Mouse (Mus musculus) layer of hippocampus, adult 2 months (tissue): ENCODE data around the gene Prtn3. TPM values are rescaled to one million over a fixed set of nuclear protein-coding genes. Genes with fewer than 3 reads are reported as not detected.

Source experiments
- DNase-seq, 2 experiments: peaks; one replicate each; pipeline ENCODE4 v3.0.0; 2022; ENCODE audit warnings: low spot score in 2 of 2
- H3K27ac ChIP-seq: fragments of 200-600 bp; 2 replicates; pipeline ENCODE4 v1.8.1; 2022
- H3K4me3 ChIP-seq: fragments of 200-600 bp; 2 replicates; pipeline ENCODE4 v1.8.1; 2022; ENCODE audit warnings: mild to moderate bottlenecking
- CTCF ChIP-seq: fragments of 200-600 bp; conservative IDR thresholded peaks from 2 replicates; pipeline ENCODE4 v1.8.1; 2022; ENCODE audit warnings: antibody characterized with exemption, mild to moderate bottlenecking, moderate library complexity
- total RNA-seq, 2 experiments: library from RNA; stranded (reverse); gene quantifications; 2 replicates each; pipeline ENCODE4 v1.2.3; 2021

Prtn3 gene
- total RNA-seq, 2 experiments from 2014 or later: 1.5 to 2.6 TPM

DNA sequence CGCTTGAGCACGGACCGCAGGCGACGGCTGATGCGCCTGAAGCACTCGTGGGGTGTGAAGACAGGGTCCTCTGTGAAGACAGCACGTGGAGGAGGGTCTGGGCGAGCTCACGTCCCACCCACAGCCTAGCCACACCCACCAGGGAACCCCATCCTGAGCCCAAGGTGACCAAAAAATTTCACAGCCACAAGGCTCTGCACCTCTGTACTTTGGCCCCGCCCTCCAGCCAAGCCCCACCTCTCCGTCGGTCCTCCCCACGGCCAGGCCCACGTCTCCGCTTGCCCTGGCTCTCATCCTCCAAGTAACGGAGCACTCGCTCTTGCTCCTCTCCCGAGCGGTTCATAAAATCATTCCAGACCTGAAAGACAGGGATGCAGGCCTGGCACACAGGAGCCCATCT, 38.1 kb downstream of the Prtn3 start:
- Histone ChIP-seq H3K4me3 (no peak overlapping the region), H3K27ac (no peak overlapping the region)
- TF ChIP-seq CTCF: no peak
- DNase-seq: no peak

DNA sequence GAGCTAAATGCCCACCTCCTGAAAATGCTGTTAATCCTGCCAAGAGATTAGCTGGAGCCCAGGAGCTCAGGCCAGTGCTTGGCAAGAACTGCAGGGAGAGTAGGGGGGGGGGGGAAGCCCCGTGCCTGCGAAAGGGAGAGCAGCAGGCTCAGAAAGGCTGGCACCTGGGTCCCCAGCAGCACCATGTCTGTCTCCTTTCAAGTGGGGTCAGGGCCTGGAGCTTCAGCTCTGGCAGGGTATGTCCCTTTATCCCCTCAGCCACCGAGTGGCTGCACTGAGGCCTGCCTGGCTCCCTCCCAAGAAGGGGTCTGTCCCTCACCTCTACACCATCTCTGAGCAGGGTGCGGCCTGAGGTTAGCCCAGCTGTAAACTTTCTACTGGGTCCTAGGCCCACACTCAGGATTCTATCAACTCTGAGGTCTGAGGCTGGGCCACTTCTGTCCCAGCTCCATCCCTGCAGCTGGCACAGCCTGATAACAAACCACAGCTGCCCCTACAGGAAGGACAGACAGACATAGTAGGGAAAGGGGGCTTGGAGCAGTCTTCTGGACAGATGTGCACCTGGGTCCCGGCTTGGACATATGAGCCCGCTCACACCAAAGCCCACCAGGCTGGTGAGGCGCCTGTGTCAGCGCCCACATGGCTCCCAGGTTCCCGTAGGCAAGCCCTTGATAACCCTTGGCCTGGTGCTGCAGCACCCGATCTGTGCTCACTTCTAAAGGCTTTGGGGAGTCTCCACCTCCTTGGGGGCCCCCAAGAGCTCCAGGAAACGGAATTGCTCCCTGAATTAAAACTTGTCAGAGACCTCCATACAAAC, 40.1 kb downstream of the Prtn3 start:
- Histone ChIP-seq H3K4me3 (peak overlapping the region; percentile 90), H3K27ac (peak overlapping the region; percentile 43; the same call in 1 of the 2 replicates)
- no peak for DNase-seq
- TF ChIP-seq CTCF: no peak

DNA sequence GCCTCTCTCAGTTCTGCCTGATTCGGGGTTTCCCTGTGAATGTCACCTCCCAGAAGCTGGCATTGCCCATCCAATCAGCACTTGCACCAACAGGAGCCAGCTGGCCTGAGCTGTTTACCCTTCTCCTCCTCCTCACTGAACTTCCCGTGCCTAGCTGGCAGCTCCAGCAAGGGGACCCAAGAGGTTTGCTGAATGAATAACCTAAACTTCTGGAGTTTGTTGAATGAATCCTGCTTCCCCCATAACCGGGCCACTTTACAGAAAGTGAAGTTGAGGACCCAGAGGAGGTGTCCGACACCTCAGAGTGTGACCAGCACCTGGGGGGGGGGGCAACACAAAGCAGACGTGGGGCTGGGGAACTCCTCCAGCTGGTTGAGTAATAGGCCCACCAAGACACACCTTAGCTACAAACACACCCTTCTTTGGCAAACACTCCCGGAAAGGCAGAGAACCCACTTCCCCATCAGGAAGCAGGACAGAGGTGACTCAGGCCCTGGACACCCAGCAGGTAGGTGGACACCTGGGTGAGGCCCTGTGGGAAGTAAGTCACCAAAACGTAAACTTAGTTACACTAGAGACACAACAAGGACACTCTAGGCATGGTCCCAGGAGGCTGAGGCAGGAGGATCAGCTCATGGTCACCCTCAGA, 40.8 kb downstream of the Prtn3 start:
- DNase-seq: no peak
- H3K4me3 ChIP-seq: peak overlapping the region; percentile 90
- no peak for TF ChIP-seq CTCF
- H3K27ac ChIP-seq: peak overlapping the region; percentile 97

DNA sequence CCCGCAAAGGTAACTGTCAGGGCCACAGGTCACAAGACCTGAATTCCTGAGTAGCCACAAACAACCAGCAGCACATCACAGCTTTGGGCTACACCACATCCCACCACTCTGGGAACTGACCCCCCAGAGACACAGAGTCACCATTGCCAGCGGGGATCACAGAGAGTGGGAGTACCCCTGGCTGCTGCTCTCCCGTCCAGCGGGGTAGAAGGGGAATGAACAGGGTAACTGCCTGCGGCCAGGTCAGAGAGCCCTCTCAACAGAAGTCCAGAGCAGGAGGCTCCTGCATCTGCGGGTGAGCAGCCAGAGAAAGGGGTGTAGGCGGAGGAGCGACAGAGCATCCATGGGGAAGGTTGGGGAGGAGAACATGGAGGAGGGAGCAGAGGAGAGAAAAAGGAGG, 41.8 kb downstream of the Prtn3 start:
- no peak for DNase-seq
- no peak for TF ChIP-seq CTCF
- H3K4me3 ChIP-seq: peak overlapping the region; percentile 90
- H3K27ac ChIP-seq: peak overlapping the region; percentile 97

DNA sequence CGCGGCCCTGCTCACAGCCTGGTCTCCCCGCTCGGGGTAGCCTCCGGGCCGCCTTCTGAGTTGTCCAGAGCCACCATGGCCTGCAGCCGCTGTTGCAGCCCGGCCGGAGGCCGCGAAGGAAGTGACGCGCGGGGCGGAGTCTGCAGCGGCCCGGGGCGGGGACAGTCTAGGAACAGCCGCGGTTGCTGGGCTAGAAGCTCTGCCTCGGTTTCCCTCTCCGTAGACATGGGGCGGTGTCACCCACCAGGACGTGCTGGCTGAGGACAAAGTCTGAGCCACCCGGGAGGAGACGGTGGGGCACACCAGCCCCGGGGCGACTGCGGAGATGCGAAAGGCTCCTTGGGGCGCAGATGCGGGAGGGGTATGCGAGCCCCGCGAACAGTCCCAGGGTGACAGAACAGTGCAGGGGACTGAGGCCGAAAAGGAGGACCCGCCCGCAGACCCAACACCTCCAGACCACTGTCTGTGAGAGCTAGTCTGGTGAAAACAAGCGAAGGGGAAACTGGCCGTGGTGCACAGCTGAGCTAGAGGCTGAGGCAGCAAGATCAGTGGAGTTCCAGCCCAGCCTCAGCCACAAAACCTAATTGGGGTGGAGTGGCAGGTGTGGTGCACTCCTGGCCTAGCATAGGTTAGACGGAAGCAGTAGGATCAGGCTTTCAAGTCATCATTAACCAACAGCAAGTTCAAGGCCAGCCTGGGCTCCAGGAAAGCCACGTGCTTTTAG, 42.7 kb downstream of the Prtn3 start, which contains the start of gene Kiss1r:
Gene Kiss1r (plus strand): TSS at position 164 of the 724 bp plus-strand sequence.
- H3K27ac ChIP-seq: peak within 1 kb of the TSS; percentile 97
- DNase-seq: peak; percentile 85 to 87
- no peak for TF ChIP-seq CTCF
- peak within 1 kb of the TSS; percentile 90 for H3K4me3 ChIP-seq

DNA sequence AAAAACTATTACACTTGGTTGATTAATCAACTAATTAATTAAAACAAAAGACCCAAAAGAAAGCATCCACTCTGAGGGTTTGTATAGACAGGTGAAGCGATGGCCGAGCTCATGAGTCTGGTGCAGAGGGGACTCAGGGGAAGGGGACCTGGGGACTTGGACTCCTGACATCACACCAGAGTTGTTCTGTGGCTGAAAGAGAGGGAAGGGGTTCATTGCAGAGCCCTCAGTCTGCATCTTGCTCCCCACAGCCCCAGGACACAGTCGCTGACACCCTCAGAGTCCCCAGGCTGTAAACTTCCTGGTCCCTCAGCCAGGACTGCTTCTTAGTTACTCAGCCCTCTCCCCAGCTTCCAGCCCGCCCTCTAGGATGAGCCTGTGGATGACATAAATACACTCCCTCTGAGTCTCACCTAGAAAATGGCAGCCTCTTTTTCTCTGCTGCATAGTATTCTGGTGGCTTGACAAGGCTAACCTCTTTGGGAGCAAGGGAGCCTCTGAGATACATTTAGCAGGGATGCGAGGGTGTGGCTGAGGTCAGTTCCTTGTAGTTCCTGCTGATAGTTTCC, 43.3 kb downstream of the Prtn3 start:
- peak overlapping the region; percentile 90 for H3K4me3 ChIP-seq
- no peak for DNase-seq
- TF ChIP-seq CTCF: no peak
- H3K27ac ChIP-seq: peak overlapping the region; percentile 97

DNA sequence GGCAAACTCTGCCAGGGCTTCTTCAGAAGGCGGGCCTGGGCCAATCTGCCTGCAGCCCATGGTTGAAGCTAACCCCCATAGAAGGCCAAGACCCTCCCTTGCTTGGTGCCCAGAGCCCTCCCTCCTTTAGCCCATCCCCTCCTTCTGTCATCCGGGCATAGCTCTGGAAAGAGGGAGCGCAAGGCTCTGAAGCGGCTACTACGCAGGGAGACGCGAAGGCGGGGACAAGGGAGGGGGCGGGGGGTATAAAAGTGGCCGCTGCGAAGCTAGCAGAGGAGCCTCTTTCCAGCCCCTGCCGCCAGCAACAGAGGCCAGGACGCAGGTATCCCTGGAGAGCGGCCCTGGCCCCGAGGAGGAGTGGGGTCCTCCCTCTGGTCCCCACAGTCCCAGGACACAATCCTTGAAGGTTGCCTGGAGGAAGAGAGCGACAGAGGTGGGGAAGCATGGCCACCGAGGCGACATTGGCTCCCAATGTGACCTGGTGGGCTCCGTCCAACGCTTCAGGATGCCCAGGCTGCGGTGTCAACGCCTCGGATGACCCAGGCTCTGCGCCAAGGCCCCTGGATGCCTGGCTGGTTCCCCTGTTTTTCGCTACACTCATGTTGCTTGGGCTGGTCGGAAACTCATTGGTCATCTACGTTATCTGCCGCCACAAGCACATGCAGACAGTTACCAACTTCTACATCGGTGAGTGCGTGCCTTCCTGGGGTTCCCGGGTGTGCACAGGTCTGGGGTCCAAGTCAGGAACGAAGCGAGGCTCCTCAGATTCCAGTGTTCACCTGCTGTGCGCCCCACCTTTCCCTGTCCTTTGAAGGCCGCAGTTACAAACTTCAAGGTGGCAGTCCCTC, 44.2 kb downstream of the Prtn3 start:
- peak overlapping the region; percentile 22; the same call in 1 of the 2 replicates for H3K4me3 ChIP-seq
- no peak for DNase-seq
- no peak for TF ChIP-seq CTCF
- H3K27ac ChIP-seq: no peak overlapping the region

DNA sequence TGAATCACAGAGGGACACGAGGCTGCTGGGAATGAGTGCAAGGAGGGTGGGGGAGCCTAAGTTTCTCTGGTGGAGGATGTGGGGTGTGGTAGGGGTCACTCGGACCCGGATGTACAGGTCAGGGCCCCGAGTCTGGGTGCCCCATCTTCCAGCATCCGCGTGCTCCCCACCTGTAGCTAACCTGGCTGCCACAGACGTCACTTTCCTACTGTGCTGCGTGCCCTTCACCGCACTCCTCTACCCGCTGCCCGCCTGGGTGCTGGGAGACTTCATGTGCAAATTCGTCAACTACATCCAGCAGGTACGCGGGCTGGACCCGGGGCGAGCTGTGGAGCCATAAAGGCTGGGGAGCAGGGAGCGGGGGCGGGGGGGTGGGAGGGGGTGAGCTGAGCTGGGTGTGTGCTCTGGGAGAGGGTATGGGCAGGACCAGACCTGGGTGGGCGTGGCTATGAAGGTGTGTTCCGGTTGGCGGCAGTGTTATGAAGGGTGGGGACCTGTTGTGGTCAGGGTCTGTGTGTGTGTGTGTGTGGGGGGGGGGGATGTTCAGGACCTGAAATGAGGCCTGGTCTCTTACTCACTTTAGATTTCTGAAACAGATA, 45.1 kb downstream of the Prtn3 start:
- H3K4me3 ChIP-seq: no peak overlapping the region
- DNase-seq: no peak
- H3K27ac ChIP-seq: no peak overlapping the region
- no peak for TF ChIP-seq CTCF

DNA sequence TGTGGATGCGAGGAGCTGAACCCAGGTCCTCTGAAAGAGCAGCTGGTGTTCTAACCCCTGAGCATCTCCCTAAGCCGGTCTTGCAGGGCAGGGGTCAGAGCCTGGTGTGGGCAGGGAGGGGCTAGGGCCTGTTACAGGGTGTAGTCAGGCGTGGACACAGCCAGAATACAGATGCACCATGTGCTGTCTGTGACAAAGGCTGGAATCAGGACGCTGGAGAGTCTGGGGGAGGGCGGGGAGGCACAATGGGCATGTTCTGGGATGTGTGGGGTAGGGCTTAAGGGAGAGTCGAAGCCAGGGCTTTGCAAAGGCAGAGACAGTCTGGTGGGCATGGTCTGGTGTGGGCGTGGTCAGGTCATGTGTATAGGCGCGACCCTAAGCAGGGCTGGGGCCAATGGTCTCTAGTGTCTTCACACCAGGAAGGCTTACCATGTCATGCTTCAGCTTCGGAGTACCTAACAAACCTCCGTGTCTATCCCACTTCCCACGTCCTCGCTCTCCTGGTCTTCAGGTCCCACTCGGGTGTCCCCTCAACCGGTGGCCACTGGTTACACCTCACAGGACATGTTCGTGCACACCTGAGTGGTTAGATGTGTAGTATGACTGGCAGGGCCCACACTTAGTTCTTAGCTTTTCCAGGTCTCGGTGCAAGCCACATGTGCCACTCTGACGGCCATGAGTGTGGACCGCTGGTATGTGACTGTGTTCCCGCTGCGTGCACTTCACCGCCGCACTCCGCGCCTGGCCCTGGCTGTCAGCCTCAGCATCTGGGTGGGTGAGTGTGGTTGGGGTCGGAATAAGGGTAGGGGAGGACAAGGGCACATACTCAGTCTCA, 46.0 kb downstream of the Prtn3 start:
- no peak overlapping the region for H3K27ac ChIP-seq
- no peak for DNase-seq
- H3K4me3 ChIP-seq: peak overlapping the region; percentile 42; the same call in 1 of the 2 replicates
- no peak for TF ChIP-seq CTCF

DNA sequence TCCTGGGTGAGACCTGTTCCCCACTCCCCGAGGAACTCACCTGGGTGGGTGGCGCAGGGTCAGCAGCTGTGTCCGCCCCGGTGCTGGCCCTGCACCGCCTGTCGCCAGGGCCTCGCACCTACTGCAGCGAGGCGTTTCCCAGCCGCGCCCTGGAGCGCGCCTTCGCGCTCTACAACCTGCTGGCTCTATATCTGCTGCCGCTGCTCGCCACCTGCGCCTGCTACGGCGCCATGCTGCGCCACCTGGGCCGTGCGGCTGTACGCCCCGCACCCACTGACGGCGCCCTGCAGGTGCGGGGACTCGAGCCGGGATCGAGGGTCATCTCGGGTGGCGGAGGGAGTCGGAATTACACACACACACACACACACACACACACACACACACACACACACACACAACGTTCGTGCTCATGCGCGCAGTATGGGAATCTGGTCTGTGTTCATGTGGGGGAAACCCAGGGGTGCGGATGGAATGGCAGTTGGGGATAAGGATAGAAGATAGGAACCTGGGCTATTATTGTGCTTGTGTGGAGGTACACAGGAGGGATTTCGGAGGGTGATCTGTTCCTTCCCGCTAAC, 46.8 kb downstream of the Prtn3 start, which contains the start of gene R3hdm4:
Gene R3hdm4 (minus strand): TSS at position 251 of the 578 bp plus-strand sequence.
- H3K4me3 ChIP-seq: peak within 1 kb of the TSS; percentile 42
- no peak for TF ChIP-seq CTCF
- DNase-seq: no peak
- no peak within 1 kb of the TSS for H3K27ac ChIP-seq
